Mouse (Mus musculus) gastrocnemius, adult 2 months (tissue): ENCODE measurements around the gene Nprl2. TPM values are rescaled to one million over a fixed set of nuclear protein-coding genes. Genes with fewer than 3 reads are reported as not detected.
A peak's percentile ranks its signal among the peaks of the same experiment; 100 is the strongest.

Experiments used
- DNase-seq: peaks from one replicate; pipeline ENCODE4 v3.0.0; 2022
- H3K27ac ChIP-seq: fragments of 200-600 bp; 2 replicates; pipeline ENCODE4 v1.8.1; 2022; ENCODE audit warnings: mild to moderate bottlenecking
- H3K4me3 ChIP-seq: fragments of 200-600 bp; 2 replicates; pipeline ENCODE4 v1.8.1; 2022; ENCODE audit warnings: mild to moderate bottlenecking, moderate library complexity
- CTCF ChIP-seq: fragments of 200-600 bp; IDR thresholded peaks from 2 replicates; pipeline ENCODE4 v1.8.1; 2022; ENCODE audit warnings: antibody characterized with exemption, mild to moderate bottlenecking, moderate library complexity
- intact Hi-C: fragments of 180-260 bp; cut with DNase I; formaldehyde crosslinking; loops from one replicate; pipeline ENCODE4 v1.15.1; 2025
- long read RNA-seq, 2 experiments: library from polyadenylated mRNA; stranded (forward); transcript quantifications; one replicate each; pipeline ENCODE4 v2.0.0; 2021
- total RNA-seq, 2 experiments: library from RNA; stranded (reverse); gene quantifications; 2 replicates each; pipeline ENCODE4 v1.2.3; 2021

Nprl2 gene
- 10 to 100 TPM in 1 of 2 experiments, 1 to 10 TPM in 1; 9.7 to 11.5 TPM for total RNA-seq
- long read RNA-seq, experiment 1, transcript Nprl2-201 (11 exons, 1,441 nt): major isoform, 15 of 16 reads
- long read RNA-seq, experiment 1, partial matches to known transcripts: 0 of 16 reads
- long read RNA-seq, experiment 1, other reads (novel, unspliced or antisense): 1 of 16 reads
- long read RNA-seq, experiment 2, transcript Nprl2-201 (11 exons, 1,441 nt): major isoform, 20 of 22 reads
- long read RNA-seq, experiment 2, partial matches to known transcripts: 0 of 22 reads
- long read RNA-seq, experiment 2, other reads (novel, unspliced or antisense): 2 of 22 reads

DNA sequence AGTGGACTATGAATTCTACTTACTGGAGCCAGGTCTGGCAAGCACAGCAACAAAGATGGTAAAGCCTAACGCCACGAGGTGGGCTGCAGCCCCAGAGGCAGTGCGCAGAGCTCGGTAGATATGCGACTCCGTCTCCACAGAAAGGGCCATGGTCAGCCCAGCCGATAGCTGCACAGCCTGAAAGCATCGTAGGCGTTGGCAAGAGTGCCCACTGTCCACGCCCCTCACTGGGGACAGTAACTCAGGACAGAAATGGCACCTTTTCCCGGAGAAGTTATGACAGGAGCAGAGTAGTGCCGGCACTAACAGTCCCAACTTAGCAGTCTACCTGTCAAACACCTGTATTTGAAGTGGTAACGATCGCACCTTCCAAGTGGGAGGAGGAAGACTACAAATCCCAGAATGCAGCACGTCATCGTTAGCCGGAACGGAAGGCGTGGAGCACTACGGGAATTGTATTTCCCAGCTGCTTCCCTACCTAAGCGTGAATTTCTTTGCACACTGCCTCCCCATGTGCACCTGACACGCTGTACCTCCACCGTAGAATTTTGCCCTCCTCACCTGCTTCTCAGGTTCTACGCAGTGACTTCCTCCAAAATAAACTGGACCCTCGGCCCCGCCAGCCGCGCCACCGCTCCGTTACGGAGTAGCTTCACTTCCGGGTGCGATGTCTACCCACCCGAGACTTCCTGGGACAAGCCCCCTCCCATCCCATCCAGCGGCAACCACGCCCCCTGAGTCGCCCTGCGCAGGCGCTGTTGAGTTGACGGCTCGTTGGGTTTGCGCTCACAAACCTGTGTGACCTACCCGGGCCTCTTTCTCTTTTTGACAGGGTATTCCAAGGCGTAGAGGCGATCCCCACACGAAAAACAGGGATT is at the start of gene Nprl2, which contains the start of gene Cyb561d2:
Gene Nprl2 (plus strand): TSS at position 753 of the 878 bp plus-strand sequence.
Gene Cyb561d2 (minus strand): TSS at position 720 of the 878 bp plus-strand sequence.
- no peak for TF ChIP-seq CTCF
- H3K4me3 ChIP-seq: peak within 1 kb of the TSS; percentile 88
- peak within 1 kb of the TSS; percentile 95 for H3K27ac ChIP-seq
- peak; percentile 96 for DNase-seq
- intact Hi-C loops: no loop called here

DNA sequence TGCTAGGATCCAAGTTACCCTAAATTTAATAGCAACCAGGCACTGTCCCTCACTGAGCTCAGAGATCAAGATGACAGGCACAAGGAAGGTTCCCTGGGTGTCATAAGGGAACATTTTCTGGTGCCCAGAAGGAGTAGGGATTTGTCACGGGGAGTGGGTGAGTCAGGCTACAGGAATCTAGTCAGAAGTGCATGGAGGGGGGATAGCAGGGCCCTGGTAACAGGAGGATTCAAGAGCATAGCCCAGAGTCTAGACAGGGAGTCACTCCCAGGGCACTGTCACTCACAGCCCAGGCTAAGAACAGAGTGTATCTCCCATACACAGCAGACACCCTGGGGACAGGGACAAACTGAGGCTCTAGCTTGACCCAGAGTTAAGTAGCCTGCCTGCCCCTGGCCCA is 48.5 kb upstream of the Nprl2 start:
- no peak for TF ChIP-seq CTCF
- intact Hi-C loops: no loop called here
- Histone ChIP-seq H3K27ac (no peak overlapping the region), H3K4me3 (no peak overlapping the region)
- DNase-seq: no peak

DNA sequence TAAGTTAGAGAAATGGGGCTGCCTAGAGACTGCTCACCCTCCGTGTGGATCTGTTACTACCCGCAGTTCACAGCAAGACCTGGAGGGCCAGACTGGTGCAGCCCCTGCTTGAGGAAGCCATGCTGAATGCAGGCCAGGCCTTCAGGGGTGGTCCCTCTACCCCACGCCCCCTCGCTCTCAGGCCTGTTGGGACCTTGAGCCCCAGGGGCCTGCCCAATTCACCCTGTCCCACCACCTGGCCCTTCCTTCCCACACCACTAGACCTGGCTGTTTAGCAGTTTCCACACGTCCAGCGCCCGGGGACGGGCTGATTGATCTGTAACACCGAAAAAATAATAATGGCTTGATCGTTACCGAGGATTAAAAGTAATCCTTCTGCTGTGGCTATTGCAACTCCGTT is 47.8 kb upstream of the Nprl2 start:
- DNase-seq: no peak
- Histone ChIP-seq H3K27ac (no peak overlapping the region), H3K4me3 (no peak overlapping the region)
- no peak for TF ChIP-seq CTCF
- intact Hi-C loops: no loop called here

DNA sequence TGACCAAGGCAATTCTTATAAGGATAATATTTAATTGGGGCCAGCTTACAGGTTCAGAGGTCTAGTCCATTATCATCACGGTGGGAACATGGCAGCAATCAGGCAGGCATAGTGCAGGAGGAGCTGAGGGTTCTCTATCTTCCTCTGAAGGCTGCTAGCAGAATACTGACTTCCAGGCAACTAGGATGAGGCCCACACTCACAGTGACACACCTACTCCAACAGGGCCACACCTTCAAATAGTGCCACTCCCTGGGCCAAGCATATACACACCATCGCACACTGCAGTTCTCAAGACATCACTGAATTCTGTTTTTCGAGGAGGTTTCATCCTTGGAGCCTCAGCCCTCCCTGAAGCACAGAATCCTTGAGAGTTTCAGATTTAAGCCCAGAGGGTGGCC is 45.7 kb upstream of the Nprl2 start:
- H3K4me3 ChIP-seq: no peak overlapping the region
- intact Hi-C loops: no loop called here
- DNase-seq: no peak
- TF ChIP-seq CTCF: no peak
- no peak overlapping the region for H3K27ac ChIP-seq

DNA sequence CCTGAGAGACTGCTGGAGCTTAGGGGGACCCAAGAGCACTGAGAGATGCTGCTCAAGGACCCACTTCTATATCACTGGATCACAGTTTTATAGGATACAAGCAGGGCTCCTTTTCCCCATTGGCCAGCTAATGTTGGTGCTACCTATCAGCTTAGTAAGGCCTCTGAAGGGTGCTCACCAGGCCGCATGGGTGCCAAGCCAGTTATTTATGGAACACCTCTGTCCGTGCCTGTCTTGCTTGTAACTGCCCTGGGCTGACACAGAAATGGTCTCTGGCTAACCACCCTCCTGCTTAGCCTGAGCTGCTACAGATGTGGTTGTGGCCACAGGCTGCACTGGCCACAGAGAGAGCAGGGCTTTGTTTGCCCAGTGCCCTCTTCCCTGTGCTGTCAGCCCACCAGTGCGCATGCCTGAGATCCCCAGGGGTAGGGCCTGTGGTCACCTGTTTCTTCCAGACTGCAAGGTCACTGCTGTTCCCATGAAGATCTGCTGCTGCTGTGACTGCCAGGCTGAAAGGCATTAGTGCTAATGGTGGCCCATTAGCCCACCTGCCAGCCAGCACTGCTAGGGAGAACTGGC is 41.2 kb upstream of the Nprl2 start:
- DNase-seq: peak; percentile 61
- intact Hi-C loops: no loop called here
- no peak for TF ChIP-seq CTCF
- Histone ChIP-seq H3K27ac (peak overlapping the region; percentile 73), H3K4me3 (no peak overlapping the region)

DNA sequence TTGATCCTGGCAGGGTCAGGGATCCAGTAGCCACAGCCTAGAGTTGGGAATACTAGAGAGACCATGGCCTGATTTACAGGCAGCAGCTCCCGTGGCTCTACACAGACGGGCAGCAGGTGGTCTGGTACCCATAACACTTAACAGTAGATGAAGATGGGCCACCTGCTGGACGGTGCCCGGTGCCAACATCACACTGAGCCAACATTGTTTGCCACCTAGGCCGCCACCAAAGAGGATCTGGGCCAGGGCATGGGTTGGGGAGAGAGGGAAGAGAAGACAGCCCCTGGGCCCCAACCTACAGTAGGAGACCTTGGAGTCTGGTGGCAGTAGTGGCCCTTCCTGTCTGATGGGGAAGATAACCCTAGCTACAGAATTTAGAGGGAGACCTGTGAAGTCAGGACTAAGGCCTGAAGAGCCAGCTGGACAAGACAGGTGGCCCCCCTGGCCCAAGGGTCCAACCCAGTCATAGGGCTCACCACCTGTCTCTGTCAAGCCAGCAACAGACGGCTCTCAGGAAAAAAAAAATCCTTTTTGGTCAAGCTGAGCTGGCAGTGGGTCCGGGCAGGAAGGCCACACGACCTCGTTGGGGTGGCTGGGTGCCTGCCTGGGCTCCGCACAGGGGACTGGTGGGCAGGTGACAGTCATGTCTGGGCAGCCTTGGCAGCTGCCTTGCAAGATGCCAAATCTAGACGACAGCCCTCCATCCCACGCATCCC is 39.7 kb upstream of the Nprl2 start:
- intact Hi-C loops: no loop called here
- Histone ChIP-seq H3K27ac (no peak overlapping the region), H3K4me3 (no peak overlapping the region)
- no peak for TF ChIP-seq CTCF
- no peak for DNase-seq

DNA sequence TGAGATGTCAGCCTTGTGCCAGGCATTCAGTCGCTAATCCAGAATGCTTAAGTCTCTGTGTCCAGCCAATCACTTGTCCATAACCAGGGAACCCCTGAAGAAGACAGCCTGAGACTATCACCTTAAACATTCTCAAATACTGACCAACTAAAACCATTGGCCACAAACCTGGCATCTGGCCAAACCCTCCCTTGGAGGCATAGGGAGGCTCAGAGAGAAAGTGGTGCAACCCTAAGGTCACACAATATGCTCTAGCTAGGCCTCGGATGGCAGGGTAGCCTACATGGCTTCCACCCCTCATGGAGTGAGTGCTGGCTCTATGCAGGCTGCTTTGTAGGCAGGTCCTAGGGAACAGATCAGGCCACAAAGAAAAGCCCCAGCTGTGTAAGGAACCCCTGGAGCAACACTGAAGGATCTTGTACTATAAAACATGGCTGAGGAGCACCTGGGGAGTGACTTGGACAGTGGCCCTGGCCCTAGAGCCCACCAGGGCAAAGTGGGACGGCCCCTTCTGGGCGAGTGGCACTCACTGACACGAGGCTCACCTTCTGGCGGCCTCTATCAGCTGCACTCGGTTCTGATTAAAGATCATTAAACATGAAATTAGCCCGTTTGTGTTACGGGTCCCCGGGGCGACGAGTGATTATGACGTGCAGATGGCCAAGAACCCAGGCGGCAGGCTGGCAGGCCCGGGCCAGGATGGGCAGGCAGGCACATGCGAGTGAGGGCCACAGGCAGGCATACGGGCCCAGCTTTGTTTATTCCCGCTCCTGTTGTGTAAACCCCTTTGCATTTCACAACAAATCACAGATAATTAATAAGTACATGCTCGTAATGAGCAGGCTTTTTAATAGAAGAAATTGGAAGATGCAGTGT is 37.1 kb upstream of the Nprl2 start:
- no peak for TF ChIP-seq CTCF
- intact Hi-C loops: no loop called here
- Histone ChIP-seq H3K27ac (no peak overlapping the region), H3K4me3 (no peak overlapping the region)
- no peak for DNase-seq

DNA sequence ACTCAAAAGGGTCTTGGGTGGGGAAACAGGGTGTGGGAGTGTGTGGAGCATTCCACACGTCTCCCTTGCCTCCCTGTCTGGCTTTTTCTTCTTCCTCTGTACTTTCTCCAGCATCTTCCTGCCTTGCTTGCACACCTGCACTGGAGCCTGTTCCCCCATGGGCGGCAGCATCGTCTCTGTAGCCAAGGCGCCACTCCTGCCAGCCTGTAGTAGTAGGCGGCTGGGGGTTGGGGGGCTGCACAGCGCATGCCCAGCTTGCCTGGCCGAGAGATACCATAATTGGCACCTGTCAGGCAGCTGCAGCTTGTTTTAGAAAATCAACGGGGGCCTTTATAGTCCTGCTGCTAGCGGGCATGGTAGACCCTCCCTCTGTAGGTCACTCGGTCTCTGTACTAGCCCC is 33.8 kb upstream of the Nprl2 start:
- Histone ChIP-seq H3K4me3 (no peak overlapping the region), H3K27ac (no peak overlapping the region)
- intact Hi-C loops: no loop called here
- DNase-seq: no peak
- TF ChIP-seq CTCF: no peak

DNA sequence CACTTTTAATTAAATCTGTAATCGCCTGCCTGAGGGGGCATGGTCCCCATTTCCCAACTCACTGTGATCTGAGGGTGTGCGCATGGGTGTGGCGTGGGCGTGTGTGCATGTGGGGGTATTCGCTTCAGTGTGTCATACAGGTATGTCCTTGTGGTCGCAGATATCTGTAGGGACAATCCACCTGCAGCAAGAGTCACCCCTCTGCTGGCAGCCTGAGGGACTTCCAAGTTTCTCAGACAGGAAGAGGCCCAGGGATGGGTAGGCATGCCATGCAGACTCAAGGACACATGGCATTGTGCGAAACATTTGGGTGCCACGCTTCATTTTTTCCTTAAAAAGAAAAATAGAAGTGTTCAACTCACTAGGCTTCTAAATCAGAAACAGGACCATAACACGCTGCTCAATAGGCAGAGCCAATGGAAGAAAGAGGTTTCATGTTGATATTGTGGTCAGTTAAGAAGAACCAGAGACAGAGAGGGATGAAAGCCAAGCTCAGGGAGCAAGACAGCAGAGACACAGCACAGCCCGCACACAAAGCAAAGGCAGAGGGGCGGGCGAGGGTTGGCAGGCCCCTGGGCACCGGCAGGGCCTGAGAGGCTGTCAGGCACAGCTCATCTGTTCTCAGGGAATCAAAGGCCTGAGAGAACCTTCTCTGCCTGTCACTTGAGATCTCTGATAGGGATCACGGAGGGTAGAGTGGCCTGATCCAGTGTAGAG is 31.5 kb upstream of the Nprl2 start:
- Histone ChIP-seq H3K4me3 (no peak overlapping the region), H3K27ac (no peak overlapping the region)
- intact Hi-C loops: loop anchor here (5.0 kb wide), 1 partner anchor 48 kb away; no protein-coding TSS in a partner anchor
- DNase-seq: no peak
- TF ChIP-seq CTCF: no peak

DNA sequence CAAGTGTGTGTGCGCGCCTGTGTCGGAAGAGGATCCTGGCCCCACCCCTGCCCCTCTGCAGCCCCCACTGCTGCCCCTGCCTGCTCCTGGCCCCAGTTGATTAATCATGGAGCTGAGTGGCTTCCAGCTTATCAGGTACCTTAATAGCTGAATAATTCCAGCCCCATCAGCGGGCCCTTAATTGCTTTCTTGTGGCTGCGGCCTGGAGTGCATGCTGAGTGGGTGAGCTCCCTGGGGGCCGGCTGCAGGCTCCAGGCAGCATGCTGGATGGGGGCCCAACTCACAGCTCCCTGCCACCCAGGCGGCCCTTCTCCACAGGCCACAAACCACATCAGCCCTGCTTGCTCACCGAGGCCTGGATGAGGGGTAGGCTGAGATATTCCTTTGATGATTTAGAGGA is 30.6 kb upstream of the Nprl2 start:
- DNase-seq: no peak
- intact Hi-C loops: loop anchor here (5.0 kb wide), 1 partner anchor 49 kb away; no protein-coding TSS in a partner anchor
- TF ChIP-seq CTCF: no peak
- H3K27ac ChIP-seq: no peak overlapping the region
- H3K4me3 ChIP-seq: no peak overlapping the region

DNA sequence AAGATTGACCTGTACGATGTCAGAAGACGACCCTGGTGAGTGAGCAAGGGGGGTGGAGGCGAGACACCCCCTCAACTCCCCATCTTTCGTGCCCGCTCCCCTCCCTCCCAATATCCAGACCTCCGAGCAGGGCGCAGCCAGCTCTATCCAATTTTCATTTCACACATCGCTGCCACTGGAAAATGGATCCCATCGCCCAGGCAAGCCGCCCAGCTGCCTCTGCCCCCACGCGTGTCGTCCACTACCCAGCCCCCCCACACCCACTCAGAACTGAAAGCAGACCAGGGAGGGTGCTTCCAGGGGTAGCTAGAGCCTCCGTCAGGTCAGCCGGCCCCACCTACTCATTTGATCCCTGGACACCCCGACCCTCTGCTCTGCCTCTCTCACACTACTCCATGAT is 29.7 kb upstream of the Nprl2 start:
- DNase-seq: no peak
- Histone ChIP-seq H3K27ac (no peak overlapping the region), H3K4me3 (no peak overlapping the region)
- intact Hi-C loops: loop anchor here (5.0 kb wide), 1 partner anchor 50 kb away; no protein-coding TSS in a partner anchor
- TF ChIP-seq CTCF: no peak
